Mouse (Mus musculus) mouse trophoblast stem cell (cell line): ENCODE measurements around the gene Ifi211.
"Not testable (repeated sequence)": the region's sequence is repeated elsewhere in the genome, so short reads cannot be mapped to it uniquely, and the experiment has no call there.

ENCODE experiments used
- in situ Hi-C, 2 experiments: fragments of 300-500 bp; cut with MseI, MboI; formaldehyde crosslinking; loops; 2 replicates in 1 of 2; 3 replicates in 1 of 2; pipeline ENCODE4 v1.15.1; 2025

Gene Ifi211

DNA sequence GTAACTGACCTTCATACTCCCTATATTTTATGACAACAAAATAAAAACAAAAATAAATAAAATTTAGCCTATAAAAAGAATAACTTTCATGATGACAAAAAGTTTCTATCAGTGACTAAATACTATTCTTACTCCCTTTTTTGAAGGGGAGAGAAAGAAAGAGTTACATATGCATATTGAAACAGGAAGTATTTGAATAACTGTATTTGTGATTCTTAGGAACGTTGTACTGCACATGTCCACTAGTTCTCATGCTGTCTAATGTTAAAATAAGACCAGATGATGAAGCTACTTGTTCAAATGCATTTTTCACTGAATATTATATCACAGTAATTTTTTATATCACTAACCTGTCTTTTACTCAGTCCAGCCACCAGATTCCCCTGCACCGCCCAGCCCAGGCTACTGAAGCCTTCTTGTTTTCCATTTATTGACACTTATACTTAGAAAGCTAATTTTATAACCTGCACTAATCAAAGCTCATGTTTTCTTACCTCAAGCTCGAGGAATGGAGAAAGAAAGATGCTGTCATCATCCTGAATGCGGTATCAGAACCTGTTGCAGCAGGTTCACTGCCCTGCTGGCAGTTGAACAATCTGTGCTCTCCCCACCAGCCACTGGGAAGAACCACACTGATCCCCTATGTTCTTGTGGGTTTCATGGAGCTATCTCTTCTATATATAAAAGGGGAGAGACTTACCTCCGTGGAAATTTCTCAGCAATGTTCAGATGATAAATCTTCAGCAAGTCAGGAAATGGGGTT is 33.4 kb downstream of the Ifi211 start:
- in situ Hi-C loops = not testable (repeated sequence)

- in situ Hi-C loops = not testable (repeated sequence)
These were observed 34.6 kb downstream of the Ifi211 start for GRCm38 (mm10) chr1:173878264-173878663.

DNA sequence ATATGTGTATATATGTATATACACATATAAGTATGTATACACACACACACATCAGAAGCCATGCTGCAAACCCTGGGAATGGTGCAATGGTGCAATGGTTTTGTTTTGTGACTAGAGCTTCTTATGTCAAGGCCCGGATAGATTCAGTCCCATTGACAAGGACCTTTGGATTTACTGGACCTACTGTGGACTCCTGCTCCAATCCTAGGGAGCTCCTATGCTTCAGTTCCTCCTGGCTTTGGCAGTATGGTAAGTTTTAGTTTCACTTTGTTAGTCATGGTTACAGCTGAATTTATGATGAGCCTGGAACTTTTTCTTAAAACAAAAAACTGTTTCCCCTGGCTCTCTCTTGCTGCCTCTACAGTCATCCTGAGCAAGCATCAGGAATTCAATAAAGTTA is 35.7 kb downstream of the Ifi211 start:
- in situ Hi-C loops = not testable (repeated sequence)

DNA sequence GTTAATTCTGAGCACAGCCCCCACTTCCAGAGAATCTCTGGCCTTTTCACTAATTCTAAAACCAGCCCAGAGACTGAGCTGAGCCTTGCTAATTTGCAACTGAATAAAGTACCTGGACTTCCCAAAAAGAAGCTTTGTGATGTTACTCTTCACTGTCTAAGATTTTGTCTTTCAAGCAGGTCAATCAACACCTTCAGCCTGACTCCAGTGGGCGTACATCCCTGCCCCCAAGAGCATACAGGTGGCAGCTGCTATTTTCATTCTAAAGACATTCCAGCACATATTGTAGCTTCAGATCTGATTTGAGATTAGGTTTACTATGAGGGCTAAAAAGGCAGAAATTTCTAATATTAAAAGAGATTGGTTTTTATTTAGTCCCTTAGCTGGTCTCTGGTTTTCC is 44.3 kb downstream of the Ifi211 start:
- in situ Hi-C loops = not testable (repeated sequence)

- in situ Hi-C loops = no loop called here
These were observed 46.3 kb downstream of the Ifi211 start for GRCm38 (mm10) chr1:173866504-173866903.

DNA sequence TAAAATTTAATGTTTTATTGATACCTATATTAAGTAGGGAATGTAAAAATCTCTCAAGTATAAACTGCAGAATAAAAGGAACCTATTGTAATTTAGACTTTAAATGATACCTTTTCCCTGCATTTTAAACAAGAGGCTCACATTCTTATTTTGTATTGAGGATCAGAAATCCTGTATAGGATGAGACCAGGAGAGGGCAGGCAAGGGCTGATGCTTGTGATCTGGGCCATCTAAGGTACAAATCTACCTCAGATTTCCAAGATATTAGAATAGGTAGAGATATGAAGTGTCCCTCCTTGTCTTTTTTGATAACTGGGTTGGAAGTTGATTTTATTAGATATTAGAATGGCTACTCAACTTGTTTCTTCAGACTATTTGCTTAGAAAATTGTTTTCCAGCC is 59.1 kb downstream of the Ifi211 start:
- in situ Hi-C loops = not testable (repeated sequence)

- in situ Hi-C loops = not testable (repeated sequence)
These were observed 60.0 kb downstream of the Ifi211 start for GRCm38 (mm10) chr1:173852853-173853252.
